In genomic region chr13:51799735-51800522, GRCm38 (mm10) we compare ENCODE assay signal across 17 mouse cellular contexts. TPM values are rescaled to one million over a fixed set of nuclear protein-coding genes. Genes with fewer than 3 reads are reported as not detected.
A peak's percentile ranks its signal among the peaks of the same experiment; 100 is the strongest.
DNase-seq lines count a peak whose midpoint lies in the region; ATAC-seq and TF ChIP-seq lines count a peak whose summit lies in the region.
"Had no signal": no experiment of that assay in that cellular context is flagged by ENCODE, and none has a peak within 500 bp of the region (broad histone marks: within the 10 kb centered on the region; RNA-seq: fewer than 3 reads in every experiment).

No protein-coding gene starts in this region.

- no peak overlapping the region for H3K4me3 ChIP-seq in forebrain, postnatal 0 days (ENCODE audit: low read depth, low read length)
- no peak overlapping the region for H3K4me3 ChIP-seq in forebrain, embryonic 11.5 days (ENCODE audit: low read depth, low read length)
- no peak overlapping the region for H3K4me3 ChIP-seq in liver, postnatal 0 days (ENCODE audit: low read depth, low read length)
- H3K4me3 ChIP-seq: embryonic facial prominence, embryonic 12.5 days; hindbrain, embryonic 12.5 days had no signal

- H3K27ac ChIP-seq in forebrain, postnatal 0 days (ENCODE audit: low read depth, low read length), result 0 out of 2 replicates have a peak overlapping the region, but pooled peaks have one; percentile 54
- H3K27ac ChIP-seq in forebrain, embryonic 11.5 days (ENCODE audit: low read depth, low read length), result no peak overlapping the region
- no peak overlapping the region for H3K27ac ChIP-seq in liver, postnatal 0 days (ENCODE audit: low read depth)
- H3K27ac ChIP-seq: embryonic facial prominence, embryonic 12.5 days; hindbrain, embryonic 12.5 days had no signal

- DNase-seq in forebrain, postnatal 0 days, result no peak
- no peak for DNase-seq in forebrain, embryonic 11.5 days (ENCODE audit: low spot score)
- DNase-seq in c-Kit-positive CD71-positive TER-119-negative erythroid progenitor cells, embryonic 14.5 days (ENCODE audit: low read depth), result peak; percentile 44
- no peak for DNase-seq in liver, postnatal 0 days
- DNase-seq in thymus, postnatal 36 days, result peak; percentile 35 to 51
- DNase-seq in embryo, embryonic 11 days, result no peak
- no peak for DNase-seq in cerebellum, adult 11-12 months
- no peak for DNase-seq in gastrocnemius, postnatal 14 days
- DNase-seq: adrenal gland, postnatal 14 days; gastrocnemius, postnatal 36 days; kidney, adult 18-20 months; kidney, postnatal 25 days; right cerebral cortex, postnatal 25 days had no signal

- no peaks in the 10 kb centered on the region for H3K36me3 ChIP-seq in forebrain, postnatal 0 days (ENCODE audit: insufficient read depth)
- no peaks in the 10 kb centered on the region for H3K36me3 ChIP-seq in forebrain, embryonic 11.5 days (ENCODE audit: control insufficient read depth, insufficient read depth, low read length)
- H3K36me3 ChIP-seq in liver, postnatal 0 days (replicated peaks; ENCODE audit: insufficient read depth, low read length), result no peaks in the 10 kb centered on the region
- H3K36me3 ChIP-seq: embryonic facial prominence, embryonic 12.5 days; hindbrain, embryonic 12.5 days had no signal

- WGBS in forebrain, postnatal 0 days, result 83% methylated on average over 16 of the region's 16 CpGs
- WGBS in forebrain, embryonic 11.5 days, result 89% methylated on average over 16 of the region's 16 CpGs
- WGBS in liver, postnatal 0 days (ENCODE audit: insufficient replicate concordance), result 55% methylated on average over 16 of the region's 16 CpGs

- H3K4me2 ChIP-seq in forebrain, postnatal 0 days (ENCODE audit: low read depth), result no peak overlapping the region
- H3K4me2 ChIP-seq in forebrain, embryonic 11.5 days (ENCODE audit: low read depth, low read length, severe bottlenecking), result no peak overlapping the region
- no peak overlapping the region for H3K4me2 ChIP-seq in liver, postnatal 0 days (ENCODE audit: low read depth, low read length)
- H3K4me2 ChIP-seq: embryonic facial prominence, embryonic 12.5 days; hindbrain, embryonic 12.5 days had no signal

- intact Hi-C loops in gastrocnemius, postnatal 14 days (cut with DNase I; ENCODE audit: low total_unique reads), result no loop called here

- no peak for TF ChIP-seq CTCF in forebrain, postnatal 0 days (IDR thresholded peaks at IDR 0.05; ENCODE audit: low read depth)
- TF ChIP-seq CTCF in liver, postnatal 0 days (IDR thresholded peaks at IDR 0.05; ENCODE audit: low read depth), result no peak

- no peak overlapping the region for H3K9ac ChIP-seq in forebrain, postnatal 0 days
- H3K9ac ChIP-seq in forebrain, embryonic 11.5 days (ENCODE audit: low read length), result no peak overlapping the region
- H3K9ac ChIP-seq in liver, postnatal 0 days (replicated peaks), result no peak overlapping the region
- H3K9ac ChIP-seq: embryonic facial prominence, embryonic 12.5 days; hindbrain, embryonic 12.5 days had no signal

- no peaks in the 10 kb centered on the region for H3K27me3 ChIP-seq in forebrain, postnatal 0 days (ENCODE audit: insufficient read depth, low read length)
- H3K27me3 ChIP-seq in forebrain, embryonic 11.5 days (ENCODE audit: control insufficient read depth, insufficient read depth, low read length), result no peaks in the 10 kb centered on the region
- H3K27me3 ChIP-seq in liver, postnatal 0 days (ENCODE audit: insufficient read depth, low read length), result no peaks in the 10 kb centered on the region
- H3K27me3 ChIP-seq: embryonic facial prominence, embryonic 12.5 days; megakaryocyte, embryonic 14.5 days; Patski had no signal

- no peaks in the 10 kb centered on the region for H3K9me3 ChIP-seq in forebrain, postnatal 0 days (ENCODE audit: low read length)
- no peaks in the 10 kb centered on the region for H3K9me3 ChIP-seq in forebrain, embryonic 11.5 days (ENCODE audit: control insufficient read depth, low read length)
- H3K9me3 ChIP-seq in liver, postnatal 0 days (ENCODE audit: low read length), result no peaks in the 10 kb centered on the region
- H3K9me3 ChIP-seq: embryonic facial prominence, embryonic 12.5 days; hindbrain, embryonic 12.5 days had no signal

- no peak for ATAC-seq in forebrain, postnatal 0 days
- no peak for ATAC-seq in forebrain, embryonic 11.5 days (replicated peaks; ENCODE audit: low FRiP score)
- 0 out of 2 replicates have a peak, but pooled peaks have one; percentile 25 for ATAC-seq in liver, postnatal 0 days
- ATAC-seq: Patski had no signal

- H3K4me1 ChIP-seq in forebrain, postnatal 0 days (ENCODE audit: insufficient read depth), result no peaks in the 10 kb centered on the region
- no peaks in the 10 kb centered on the region for H3K4me1 ChIP-seq in forebrain, embryonic 11.5 days (replicated peaks; ENCODE audit: control insufficient read depth, insufficient read depth, low read length)
- H3K4me1 ChIP-seq in liver, postnatal 0 days (ENCODE audit: insufficient read depth), result peaks cover 6% of the 10 kb centered on the region; the same call in 1 of the 2 replicates
- H3K4me1 ChIP-seq: embryonic facial prominence, embryonic 12.5 days; hindbrain, embryonic 12.5 days had no signal

- TF ChIP-seq EP300 in liver, postnatal 0 days (IDR thresholded peaks at IDR 0.05; ENCODE audit: low read depth), result 0 out of 2 replicates have a peak, but pooled peaks have one; percentile 38

RNA-seq across cellular contexts. Expression of gene Sema4d, which starts 6.4 kb away (rescaled TPM):
- total RNA-seq in forebrain, postnatal 0 days (2014; rRNA removed), result 10.2 and 16.5 TPM in 2 replicates
- polyA plus RNA-seq in forebrain, postnatal 0 days (2015; fragmentation: Nextera tagmentation; extraction: Ambion mirVana), result 9.8 and 14.2 TPM in 2 replicates
- 8.3 and 8.4 TPM in 2 replicates for polyA plus RNA-seq in forebrain, embryonic 11.5 days (2014; fragmentation: Nextera tagmentation; extraction: Ambion mirVana)
- 2.9 and 3.9 TPM in 2 replicates for polyA plus RNA-seq in liver, postnatal 0 days (2015; fragmentation: Nextera tagmentation; extraction: Ambion mirVana)
- total RNA-seq in gastrocnemius, postnatal 14 days (2021), result 100 to 1,000 TPM; 126 to 130 TPM

RNA-seq across cellular contexts. Expression of gene Gadd45g, which starts 46.5 kb away (rescaled TPM):
- 13.8 and 13.9 TPM in 2 replicates for total RNA-seq in forebrain, postnatal 0 days (2014; rRNA removed)
- polyA plus RNA-seq in forebrain, postnatal 0 days (2015; fragmentation: Nextera tagmentation; extraction: Ambion mirVana), result 34.3 and 35.1 TPM in 2 replicates
- 157 and 169 TPM in 2 replicates for polyA plus RNA-seq in forebrain, embryonic 11.5 days (2014; fragmentation: Nextera tagmentation; extraction: Ambion mirVana)
- polyA plus RNA-seq in liver, postnatal 0 days (2015; fragmentation: Nextera tagmentation; extraction: Ambion mirVana), result 16.3 and 20.6 TPM in 2 replicates
- 10 to 100 TPM; 10.1 to 33.9 TPM for total RNA-seq in gastrocnemius, postnatal 14 days (2021)

Comparison
In these comparisons a context has a peak if more than half of its experiments do, and no peak if none do; other contexts are left out.
1. DNase-seq: peak in c-Kit-positive CD71-positive TER-119-negative erythroid progenitor cells, embryonic 14.5 days (single experiment) and thymus, postnatal 36 days (2 of 2); none in forebrain, postnatal 0 days (single experiment), forebrain, embryonic 11.5 days (single experiment), liver, postnatal 0 days (single experiment), embryo, embryonic 11 days (single experiment), cerebellum, adult 11-12 months (single experiment) and gastrocnemius, postnatal 14 days (single experiment).